Mouse (Mus musculus): ENCODE data around the gene Ctcfl. TPM values are rescaled to one million over a fixed set of nuclear protein-coding genes. Genes with fewer than 3 reads are reported as not detected.

The Ctcfl gene
- total RNA-seq (2023): not detected

DNA sequence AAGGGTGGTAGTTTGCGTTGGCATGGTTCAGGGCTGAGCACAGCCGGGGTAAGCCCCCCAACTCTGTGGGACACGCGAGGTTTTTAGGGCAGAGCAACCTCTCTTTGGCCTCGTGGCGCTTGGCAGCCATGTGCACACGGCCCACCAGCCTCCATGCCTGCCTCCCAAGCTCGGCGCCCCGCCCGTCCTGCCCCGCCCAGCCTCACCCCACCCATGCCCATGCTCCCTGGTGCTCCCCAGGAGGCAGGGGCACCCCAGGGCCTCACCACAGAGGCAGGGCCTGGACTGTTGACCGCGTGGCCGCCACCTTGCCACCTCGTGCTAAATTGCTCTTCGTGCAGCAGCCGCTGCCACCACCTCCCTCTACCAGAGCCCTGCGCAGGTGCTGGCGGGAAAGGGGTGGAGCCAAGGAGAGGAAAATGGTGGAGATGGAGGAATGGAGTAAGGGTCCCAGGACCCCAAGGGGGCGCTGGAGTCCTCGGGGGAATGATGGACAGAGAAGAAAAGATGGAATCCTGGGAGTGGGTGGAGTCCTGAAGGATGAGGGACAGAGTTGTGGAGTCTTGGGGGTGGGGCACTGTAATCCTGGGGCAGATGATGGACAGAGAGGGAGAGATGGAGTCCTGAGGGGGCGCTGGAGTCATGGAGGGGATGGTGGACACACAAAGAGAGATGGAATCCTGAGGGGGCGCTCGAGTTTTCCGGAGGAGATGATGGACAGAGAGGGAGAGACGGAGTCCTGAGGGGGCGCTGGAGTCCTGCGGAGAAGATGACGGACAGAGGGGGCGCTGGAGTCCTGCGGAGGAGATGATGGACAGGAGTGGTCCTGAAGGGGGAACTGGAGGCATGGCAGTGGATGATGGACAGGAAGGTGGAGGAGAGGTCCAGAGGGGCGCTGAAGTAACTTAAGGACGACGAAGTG is at the start of gene Ctcfl:
TSS of gene Ctcfl (minus strand) at position 503 of the 922 bp plus-strand sequence.

DNA sequence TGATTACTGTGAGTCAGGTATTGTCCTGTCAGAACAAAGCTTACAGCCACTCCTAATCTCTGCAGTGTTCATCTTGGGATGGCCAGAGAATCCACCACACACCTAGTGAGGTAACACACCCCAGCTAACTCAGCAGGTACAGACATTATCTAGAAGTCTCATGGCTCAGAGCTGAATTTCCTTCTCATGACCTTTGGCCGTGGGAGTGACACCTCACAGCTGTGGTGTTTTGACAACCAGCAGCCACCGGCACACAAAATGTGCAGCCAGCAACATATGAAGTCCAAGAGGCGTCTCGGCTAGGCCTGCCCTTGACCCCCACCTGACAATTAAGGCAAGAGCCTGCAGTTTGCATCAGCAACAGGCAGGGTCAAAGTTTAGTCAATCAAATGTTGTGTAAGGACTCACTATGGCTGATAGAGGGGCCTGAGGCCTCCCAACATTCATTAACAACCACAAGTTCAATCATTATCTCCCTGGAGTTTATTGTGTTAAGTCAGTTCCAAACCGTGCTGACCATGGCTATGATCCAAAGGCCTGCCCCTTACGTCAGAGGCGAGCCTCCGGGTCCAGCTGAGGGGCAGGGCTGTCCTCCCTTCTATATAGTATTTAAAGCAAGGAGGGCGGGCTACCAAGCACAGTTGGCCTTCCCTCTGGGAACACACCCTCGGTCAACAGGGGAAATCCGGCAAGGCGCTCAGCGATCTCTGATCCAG is 33.3 kb upstream of the Ctcfl start, which contains the start of gene Pck1:
TSS of gene Pck1 (plus strand) at position 613 of the 716 bp plus-strand sequence.

Other genes with a start within 250 kb of the Ctcfl start
- gene Bmp7, start 179.2 kb downstream of the Ctcfl start, total RNA-seq (2023): 1 to 10 TPM; 4.7 to 5.1 TPM
- gene Spo11, start 141.8 kb downstream of the Ctcfl start, total RNA-seq (2023): 1 to 10 TPM; 2.1 to 2.2 TPM
- gene Rae1, start 119.4 kb downstream of the Ctcfl start, total RNA-seq (2023): 10 to 100 TPM; 86.4 to 96.3 TPM
- 100 to 1,000 TPM; 228 to 242 TPM for gene Rbm38, start 99.0 kb downstream of the Ctcfl start, total RNA-seq (2023)
- not detected for gene Pck1, start 33.5 kb upstream of the Ctcfl start, total RNA-seq (2023)
- 100 to 1,000 TPM in 1 of 2 experiments, 10 to 100 TPM in 1; 83.1 to 105 TPM for gene Zbp1, start 99.4 kb upstream of the Ctcfl start, total RNA-seq (2023)
- gene Pmepa1, start 157.0 kb upstream of the Ctcfl start, total RNA-seq (2023): 10 to 100 TPM; 10.3 to 20.6 TPM